Mouse (Mus musculus) neural tube, embryonic 12.5 days (tissue): ENCODE data around the gene Dpp7. TPM values are rescaled to one million over a fixed set of nuclear protein-coding genes. Genes with fewer than 3 reads are reported as not detected.

Experiments used
- ATAC-seq: fragments of 200-750 bp; cut with Nextera tagmentation; 2 replicates; pipeline ENCODE4 v1.8.0; 2017; ENCODE audit warnings: low read depth, mild to moderate bottlenecking, moderate TSS enrichment, moderate library complexity; ENCODE audit not compliant: low FRiP score
- H3K27ac ChIP-seq: fragments of 300-500 bp; sonication (generic); 2 replicates; pipeline ENCODE4 v1.5.1; 2016
- H3K27me3 ChIP-seq: fragments of 300-500 bp; sonication (generic); replicated peaks from 2 replicates; pipeline ENCODE4 v1.6.1; 2016; ENCODE audit warnings: mild to moderate bottlenecking
- H3K36me3 ChIP-seq: fragments of 300-500 bp; sonication (generic); 2 replicates; pipeline ENCODE4 v1.6.1; 2016; ENCODE audit warnings: mild to moderate bottlenecking
- H3K4me1 ChIP-seq: fragments of 300-500 bp; sonication (generic); 2 replicates; pipeline ENCODE4 v1.6.1; 2016
- H3K4me2 ChIP-seq: fragments of 300-500 bp; sonication (generic); replicated peaks from 2 replicates; pipeline ENCODE4 v1.6.1; 2016; ENCODE audit warnings: mild to moderate bottlenecking
- H3K4me3 ChIP-seq: fragments of 300-500 bp; sonication (generic); 2 replicates; pipeline ENCODE4 v1.5.1; 2016
- H3K9ac ChIP-seq: fragments of 300-500 bp; sonication (generic); 2 replicates; pipeline ENCODE4 v1.6.1; 2016; ENCODE audit warnings: mild to moderate bottlenecking
- H3K9me3 ChIP-seq: fragments of 300-500 bp; sonication (generic); 2 replicates; pipeline ENCODE4 v1.6.1; 2016; ENCODE audit warnings: mild to moderate bottlenecking
- whole genome bisulfite sequencing: fragments of 180-500 bp; shearing (Covaris S2); methylation state at CpG from one replicate; pipeline ENCODE4 v1.1.7; 2016; 5-methylcytosine and 5-hydroxymethylcytosine counted together
- polyA plus RNA-seq: library from polyadenylated mRNA; unstranded; fragments of >200 nt; fragmentation: Nextera tagmentation; extraction: Ambion mirVana; gene quantifications from 2 replicates; pipeline ENCODE4 v1.2.1, GENCODE M21; 2016

Dpp7 gene
- polyA plus RNA-seq, 1 experiment from 2014 or later, result 21.2 TPM

GRCm38 (mm10) chr2:25326036-25326435 is 30.1 kb downstream of the Dpp7 start:
- Histone ChIP-seq H3K4me2 (no peak overlapping the region), H3K4me1 (0 out of 2 replicates have a peak, but pooled peaks cover under 1% of the 10 kb centered on the region), H3K27ac (no peak overlapping the region), H3K9ac (no peak overlapping the region), H3K9me3 (no peaks in the 10 kb centered on the region), H3K4me3 (no peak overlapping the region), H3K27me3 (no peaks in the 10 kb centered on the region), H3K36me3 (no peaks in the 10 kb centered on the region)
- WGBS, result 86% methylated on average over 2 of the region's 2 CpGs
- ATAC-seq, result no peak

GRCm38 (mm10) chr2:25320084-25320483 is 36.1 kb downstream of the Dpp7 start:
- Histone ChIP-seq H3K36me3 (no peaks in the 10 kb centered on the region), H3K27me3 (peaks cover 51% of the 10 kb centered on the region), H3K4me3 (no peak overlapping the region), H3K9me3 (no peaks in the 10 kb centered on the region), H3K9ac (no peak overlapping the region), H3K27ac (no peak overlapping the region), H3K4me2 (no peak overlapping the region), H3K4me1 (0 out of 2 replicates have a peak, but pooled peaks cover 6% of the 10 kb centered on the region)
- WGBS, result 39% methylated on average over 2 of the region's 2 CpGs
- ATAC-seq, result no peak

GRCm38 (mm10) chr2:25318971-25319773 is 37.0 kb downstream of the Dpp7 start, which contains the start of gene Grin1:
Gene Grin1 (minus strand): TSS chr2:25319187.
- H3K9me3 ChIP-seq, result no peaks in the 10 kb centered on the region
- H3K27ac ChIP-seq, result no peak within 1 kb of the TSS
- ATAC-seq, result peak; percentile 76
- 10% methylated on average over 58 of the region's 58 CpGs for WGBS
- peak within 1 kb of the TSS; percentile 47; the same call in 1 of the 2 replicates for H3K9ac ChIP-seq
- H3K4me1 ChIP-seq, result 0 out of 2 replicates have a peak, but pooled peaks cover 6% of the 10 kb centered on the region
- peak within 1 kb of the TSS; percentile 72 for H3K4me2 ChIP-seq
- peaks cover 59% of the 10 kb centered on the region for H3K27me3 ChIP-seq
- H3K4me3 ChIP-seq, result peak within 1 kb of the TSS; percentile 41
- no peaks in the 10 kb centered on the region for H3K36me3 ChIP-seq

GRCm38 (mm10) chr2:25318119-25318966 is 37.8 kb downstream of the Dpp7 start:
- peak overlapping the region; percentile 47; the same call in 1 of the 2 replicates for H3K9ac ChIP-seq
- peak overlapping the region; percentile 72 for H3K4me2 ChIP-seq
- H3K4me3 ChIP-seq, result peak overlapping the region; percentile 41
- no peaks in the 10 kb centered on the region for H3K36me3 ChIP-seq
- H3K9me3 ChIP-seq, result no peaks in the 10 kb centered on the region
- no peak overlapping the region for H3K27ac ChIP-seq
- H3K27me3 ChIP-seq, result peaks cover 66% of the 10 kb centered on the region
- 0 out of 2 replicates have a peak, but pooled peaks cover 6% of the 10 kb centered on the region for H3K4me1 ChIP-seq
- ATAC-seq, result peak; percentile 56
- WGBS, result 5% methylated on average over 31 of the region's 31 CpGs

- Histone ChIP-seq H3K36me3 (no peaks in the 10 kb centered on the region), H3K4me3 (no peak overlapping the region), H3K27me3 (peaks cover 93% of the 10 kb centered on the region), H3K9ac (no peak overlapping the region), H3K27ac (no peak overlapping the region), H3K4me1 (no peaks in the 10 kb centered on the region), H3K4me2 (no peak overlapping the region), H3K9me3 (no peaks in the 10 kb centered on the region)
- no peak for ATAC-seq
- WGBS, result 5% methylated on average over 11 of the region's 11 CpGs
Observed at GRCm38 (mm10) chr2:25311491-25311891, 44.7 kb downstream of the Dpp7 start.

- ATAC-seq, result no peak
- peaks cover 93% of the 10 kb centered on the region for H3K27me3 ChIP-seq
Observed at GRCm38 (mm10) chr2:25310969-25311368, 45.2 kb downstream of the Dpp7 start.

GRCm38 (mm10) chr2:25310180-25310579 is 46.0 kb downstream of the Dpp7 start:
- no peak overlapping the region for H3K4me2 ChIP-seq
- ATAC-seq, result no peak
- peaks cover 93% of the 10 kb centered on the region for H3K27me3 ChIP-seq
- WGBS, result 55% methylated on average over 10 of the region's 10 CpGs
- H3K4me1 ChIP-seq, result 0 out of 2 replicates have a peak, but pooled peaks cover 5% of the 10 kb centered on the region
- H3K4me3 ChIP-seq, result no peak overlapping the region
- no peak overlapping the region for H3K27ac ChIP-seq
- H3K9ac ChIP-seq, result no peak overlapping the region
- no peaks in the 10 kb centered on the region for H3K9me3 ChIP-seq
- H3K36me3 ChIP-seq, result no peaks in the 10 kb centered on the region

More at GRCm38 (mm10) chr2:25310969-25311368, 45.2 kb downstream of the Dpp7 start:
- no peak overlapping the region for H3K27ac ChIP-seq
- WGBS, result 1% methylated on average over 22 of the region's 22 CpGs
- no peaks in the 10 kb centered on the region for H3K4me1 ChIP-seq
- H3K9me3 ChIP-seq, result no peaks in the 10 kb centered on the region
- no peak overlapping the region for H3K9ac ChIP-seq
- peak overlapping the region; percentile 11; the same call in 1 of the 2 replicates for H3K4me3 ChIP-seq
- H3K36me3 ChIP-seq, result no peaks in the 10 kb centered on the region
- no peak overlapping the region for H3K4me2 ChIP-seq

GRCm38 (mm10) chr2:25305587-25306359 is 50.4 kb downstream of the Dpp7 start:
- Histone ChIP-seq H3K9ac (peak overlapping the region; percentile 56), H3K9me3 (no peaks in the 10 kb centered on the region), H3K27ac (no peak overlapping the region), H3K4me2 (peak overlapping the region; percentile 85), H3K27me3 (peaks cover 79% of the 10 kb centered on the region), H3K4me3 (peak overlapping the region; percentile 39; the same call in 1 of the 2 replicates), H3K4me1 (peaks cover 13% of the 10 kb centered on the region; the same call in 1 of the 2 replicates), H3K36me3 (no peaks in the 10 kb centered on the region)
- 49% methylated on average over 14 of the region's 14 CpGs for WGBS
- ATAC-seq, result peak; percentile 39; the same call in 1 of the 2 replicates

GRCm38 (mm10) chr2:25304657-25305541 is 51.3 kb downstream of the Dpp7 start:
- Histone ChIP-seq H3K4me1 (peaks cover 13% of the 10 kb centered on the region; the same call in 1 of the 2 replicates), H3K27me3 (peaks cover 70% of the 10 kb centered on the region), H3K4me3 (peak overlapping the region; percentile 39), H3K36me3 (no peaks in the 10 kb centered on the region), H3K9me3 (no peaks in the 10 kb centered on the region), H3K4me2 (peak overlapping the region; percentile 85), H3K27ac (no peak overlapping the region), H3K9ac (peak overlapping the region; percentile 56)
- ATAC-seq, result peak; percentile 79
- 2% methylated on average over 45 of the region's 45 CpGs for WGBS

GRCm38 (mm10) chr2:25303931-25304656 is 52.1 kb downstream of the Dpp7 start:
- H3K27me3 ChIP-seq, result peaks cover 63% of the 10 kb centered on the region

More at GRCm38 (mm10) chr2:25303931-25304656, 52.1 kb downstream of the Dpp7 start:
- no peaks in the 10 kb centered on the region for H3K36me3 ChIP-seq
- H3K9ac ChIP-seq, result no peak overlapping the region
- peaks cover 13% of the 10 kb centered on the region; the same call in 1 of the 2 replicates for H3K4me1 ChIP-seq
- H3K9me3 ChIP-seq, result no peaks in the 10 kb centered on the region
- H3K4me2 ChIP-seq, result peak overlapping the region; percentile 85
- WGBS, result 77% methylated on average over 7 of the region's 7 CpGs
- no peak for ATAC-seq
- no peak overlapping the region for H3K27ac ChIP-seq
- peak overlapping the region; percentile 39; the same call in 1 of the 2 replicates for H3K4me3 ChIP-seq
